Mouse (Mus musculus): ENCODE measurements around the gene Ciita. TPM values are rescaled to one million over a fixed set of nuclear protein-coding genes. Genes with fewer than 3 reads are reported as not detected.

The Ciita gene
- total RNA-seq, 4 experiments from 2014 or later: 0.25 to 0.42 (median 0.26) TPM; not detected in 1

DNA sequence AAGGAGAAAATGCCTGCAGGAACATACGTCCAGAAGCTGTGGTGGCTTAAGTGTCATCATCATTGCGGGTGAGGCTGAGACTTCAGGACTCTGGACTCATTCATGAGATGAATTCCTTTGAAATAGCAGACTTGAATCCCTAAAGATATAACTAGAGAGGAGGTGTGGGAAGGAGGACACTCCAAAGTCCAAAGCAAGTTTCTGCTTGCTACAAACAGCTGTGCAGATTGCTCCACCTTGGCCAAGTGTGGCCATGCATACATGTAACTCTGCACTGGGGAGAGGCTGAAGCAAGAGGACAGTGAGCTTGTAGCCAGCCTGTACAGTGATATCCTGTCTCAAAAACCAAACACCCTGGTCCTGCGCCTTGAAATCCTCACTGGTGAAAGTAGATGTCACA, 7.9 kb upstream of the Ciita start:
- no peak for DNase-seq (ENCODE audit: low spot score in 2 of 2)

DNA sequence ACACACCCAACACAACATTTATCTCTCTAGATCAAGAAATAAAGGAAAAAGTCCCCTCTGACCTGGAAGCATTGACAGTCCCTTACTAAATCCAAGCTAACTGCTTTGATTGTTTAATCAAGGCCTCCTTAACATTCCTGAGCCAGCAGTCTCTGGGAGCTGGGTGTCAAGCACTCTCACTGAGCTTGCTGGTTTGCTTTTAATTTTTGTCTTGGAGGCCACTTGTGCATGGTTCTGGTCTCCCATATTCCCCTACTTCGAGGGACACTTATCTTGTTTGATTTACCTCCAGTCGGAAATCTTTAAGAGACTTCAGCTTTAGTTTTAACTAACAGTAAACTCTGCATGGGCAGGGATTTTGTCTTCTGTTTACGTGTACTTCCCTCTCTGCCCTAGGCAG, 4.9 kb upstream of the Ciita start:
- no peak for DNase-seq (ENCODE audit: low spot score in 2 of 2)

- no peak for DNase-seq (ENCODE audit: low spot score in 2 of 2)
Measured at GRCm38 (mm10) chr16:10475919-10476318, 3.9 kb upstream of the Ciita start.

- no peak for DNase-seq (ENCODE audit: low spot score in 2 of 2)
Measured at GRCm38 (mm10) chr16:10482343-10482742, 2.5 kb downstream of the Ciita start.

GRCm38 (mm10) chr16:10486993-10487392, 7.1 kb downstream of the Ciita start:
- DNase-seq (ENCODE audit: low spot score in 2 of 2): no peak

DNA sequence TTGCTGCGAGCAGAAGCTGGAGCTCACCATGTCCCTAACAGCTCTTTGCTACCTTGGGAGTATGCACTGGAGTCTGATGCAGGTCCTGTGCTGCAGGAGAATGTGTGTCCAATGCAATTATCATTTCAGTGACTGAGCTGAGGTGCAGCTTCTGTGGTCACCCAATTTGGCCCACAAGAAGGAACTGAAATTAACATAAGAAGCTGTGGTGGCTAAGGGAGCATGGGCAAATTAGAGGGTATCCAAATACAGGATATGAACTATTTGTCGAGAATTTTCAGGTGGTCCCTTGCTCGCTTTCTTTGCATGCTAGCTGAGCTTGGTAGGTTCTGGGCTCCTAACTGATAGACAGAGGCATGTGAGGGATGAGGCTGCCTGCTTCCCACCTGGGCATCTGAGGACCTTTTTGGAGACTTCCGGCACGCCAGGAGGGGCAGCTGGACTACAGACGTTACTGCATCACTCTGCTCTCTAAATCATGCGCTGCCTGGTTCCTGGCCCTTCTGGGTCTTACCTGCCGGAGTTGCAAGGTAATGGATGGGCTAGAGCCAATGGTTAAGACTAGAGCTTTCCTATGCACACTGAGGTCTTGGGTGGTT, 8.1 kb downstream of the Ciita start:
- DNase-seq (ENCODE audit: low spot score in 2 of 2): no peak

- DNase-seq (ENCODE audit: low spot score in 2 of 2): no peak
Measured at GRCm38 (mm10) chr16:10488769-10489481, 9.1 kb downstream of the Ciita start.

- DNase-seq (ENCODE audit: low spot score in 2 of 2): no peak
Measured at GRCm38 (mm10) chr16:10489483-10489882, 9.6 kb downstream of the Ciita start.

DNA sequence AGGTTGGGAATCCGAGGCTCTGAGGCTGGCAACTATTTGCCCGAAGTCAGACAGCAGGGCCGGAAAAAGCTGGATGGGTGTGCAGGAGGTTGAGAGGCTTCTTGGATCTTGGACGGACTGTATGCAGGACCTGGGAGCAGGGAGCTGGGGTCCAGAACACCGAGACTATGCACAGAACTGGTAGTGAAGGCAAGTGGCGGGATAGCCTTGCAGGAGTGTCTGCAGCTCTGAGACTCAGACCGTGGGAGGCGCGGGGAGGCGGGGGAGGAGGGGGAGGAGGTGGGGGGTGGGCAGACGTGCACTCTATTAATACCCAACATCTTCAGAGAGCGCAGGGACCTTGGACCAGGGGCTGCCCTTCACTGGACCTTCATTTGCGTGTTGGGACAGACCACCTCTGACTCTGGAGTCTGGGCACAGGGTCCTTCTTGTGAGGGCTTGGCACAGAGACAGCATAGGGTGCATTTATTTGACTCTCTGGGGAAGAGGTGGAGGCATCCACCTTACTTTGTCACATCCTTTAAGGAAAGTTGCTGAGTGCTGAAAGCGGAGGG, 10.1 kb downstream of the Ciita start:
- no peak for DNase-seq (ENCODE audit: low spot score in 2 of 2)

DNA sequence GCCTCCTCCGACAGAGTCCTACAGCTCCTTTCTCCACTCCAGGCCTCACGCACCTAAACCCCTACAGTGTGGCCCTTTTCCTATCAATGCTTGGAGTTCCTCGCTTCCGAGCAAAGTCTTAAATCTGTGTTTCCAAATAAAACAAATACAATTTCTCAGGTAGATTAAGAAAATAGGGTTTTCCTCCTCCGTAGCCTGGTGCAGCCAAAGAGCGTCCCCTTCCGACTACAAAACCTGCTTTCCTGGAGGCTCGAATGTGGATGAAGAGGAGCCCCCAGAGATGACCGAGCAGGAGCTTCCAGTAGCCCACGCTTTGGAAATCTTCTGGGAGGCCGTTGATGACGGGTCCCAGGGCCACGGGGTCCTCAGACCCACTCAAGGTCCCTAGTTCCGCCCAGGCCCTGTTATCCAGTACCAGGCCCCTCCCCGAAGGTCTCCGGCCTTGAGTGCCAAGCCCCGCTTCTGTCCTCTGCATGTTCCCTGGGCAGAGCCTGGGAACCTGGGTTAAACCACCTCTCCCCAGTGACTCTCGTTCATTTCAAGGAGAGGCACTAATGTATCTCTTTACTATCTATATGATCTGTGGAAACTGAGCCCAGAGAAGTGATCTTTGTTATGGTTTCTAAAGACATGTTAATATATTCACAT, 10.8 kb downstream of the Ciita start:
- no peak for DNase-seq (ENCODE audit: low spot score in 2 of 2)

- DNase-seq (ENCODE audit: low spot score in 2 of 2): no peak
Measured at GRCm38 (mm10) chr16:10491716-10492115, 11.9 kb downstream of the Ciita start.

GRCm38 (mm10) chr16:10492587-10492986, 12.7 kb downstream of the Ciita start:
- no peak for DNase-seq (ENCODE audit: low spot score in 2 of 2)

- DNase-seq (ENCODE audit: low spot score in 2 of 2): no peak
Measured at GRCm38 (mm10) chr16:10495824-10496298, 16.0 kb downstream of the Ciita start.

DNA sequence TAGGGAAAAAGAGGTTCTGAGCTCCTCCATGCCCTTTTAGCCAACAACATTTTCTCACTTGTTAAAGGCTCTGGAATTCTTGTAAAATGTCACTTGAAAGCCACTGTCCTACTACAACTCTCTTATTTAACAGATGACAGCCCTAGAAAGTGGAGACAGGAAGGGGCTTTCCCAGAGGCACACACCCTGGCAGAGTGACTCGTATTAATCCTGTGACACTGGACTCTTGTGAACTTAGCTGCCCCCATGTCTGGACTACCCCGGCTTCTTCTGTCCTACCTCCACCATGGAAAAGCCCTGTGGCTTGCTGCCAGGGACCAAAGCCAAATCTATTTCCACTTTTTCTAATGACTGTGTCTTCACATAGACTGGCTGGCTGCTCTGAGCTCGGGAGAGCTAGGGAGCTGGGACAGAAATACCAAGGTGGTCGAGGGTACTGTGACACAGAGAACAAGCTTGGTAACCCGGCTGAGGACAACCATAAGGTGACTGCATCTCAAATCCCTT, 18.3 kb downstream of the Ciita start:
- no peak for DNase-seq (ENCODE audit: low spot score in 2 of 2)

DNA sequence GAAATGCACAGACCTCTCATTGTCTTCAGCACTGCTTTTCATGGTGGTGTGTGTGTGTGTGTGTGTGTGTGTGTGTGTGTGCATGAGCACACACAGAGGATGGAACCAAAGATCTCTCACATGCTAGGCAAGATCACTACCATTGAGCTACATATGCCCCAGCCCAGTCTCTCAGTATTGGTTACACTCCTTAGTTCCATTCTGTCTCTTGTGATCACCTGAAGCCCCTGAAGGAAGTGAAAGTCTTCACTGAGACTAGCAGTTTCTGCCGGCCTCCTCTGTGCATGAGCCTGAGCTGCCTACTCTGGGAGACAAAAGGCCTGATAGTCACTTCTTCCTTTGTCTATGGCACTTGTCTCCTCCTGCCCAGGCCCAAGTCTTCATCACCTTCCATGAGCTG, 19.3 kb downstream of the Ciita start:
- DNase-seq (ENCODE audit: low spot score in 2 of 2): no peak

DNA sequence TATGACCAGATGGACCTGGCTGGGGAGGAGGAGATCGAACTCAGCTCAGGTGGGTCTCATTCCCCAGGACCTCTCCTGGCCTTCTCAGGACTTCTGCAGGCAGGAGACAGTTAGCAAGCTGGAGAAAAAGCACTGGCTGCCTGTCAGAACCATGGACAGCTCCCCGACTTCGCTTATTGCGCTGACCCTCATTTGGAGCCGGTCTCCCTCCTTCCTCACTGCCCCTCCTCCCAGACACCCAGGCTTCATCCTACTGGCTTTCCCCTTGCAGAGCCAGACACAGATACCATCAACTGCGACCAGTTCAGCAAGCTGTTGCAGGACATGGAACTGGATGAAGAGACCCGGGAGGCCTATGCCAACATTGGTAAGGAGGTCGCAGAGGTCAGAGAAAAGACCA, 22.0 kb downstream of the Ciita start:
- DNase-seq (ENCODE audit: low spot score in 2 of 2): no peak

DNA sequence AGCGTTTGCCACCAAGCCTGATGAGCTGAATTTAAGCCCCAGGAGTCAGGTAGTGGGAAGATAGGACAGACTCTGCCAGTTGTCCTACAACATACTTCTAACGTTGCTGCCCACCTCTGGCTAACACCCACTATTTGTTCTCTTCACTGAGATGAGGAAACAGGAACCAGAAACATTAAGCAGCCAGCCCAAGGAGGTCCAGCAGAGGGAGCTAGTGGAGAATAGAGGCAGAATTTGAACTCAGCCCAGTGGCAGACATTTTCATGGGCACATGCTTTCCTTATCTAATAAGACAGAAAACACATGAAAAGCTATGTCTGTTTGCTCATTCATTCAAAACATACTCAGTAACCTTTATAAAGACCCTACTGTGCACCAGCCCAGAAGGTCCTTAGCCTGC, 23.2 kb downstream of the Ciita start:
- no peak for DNase-seq (ENCODE audit: low spot score in 2 of 2)

DNA sequence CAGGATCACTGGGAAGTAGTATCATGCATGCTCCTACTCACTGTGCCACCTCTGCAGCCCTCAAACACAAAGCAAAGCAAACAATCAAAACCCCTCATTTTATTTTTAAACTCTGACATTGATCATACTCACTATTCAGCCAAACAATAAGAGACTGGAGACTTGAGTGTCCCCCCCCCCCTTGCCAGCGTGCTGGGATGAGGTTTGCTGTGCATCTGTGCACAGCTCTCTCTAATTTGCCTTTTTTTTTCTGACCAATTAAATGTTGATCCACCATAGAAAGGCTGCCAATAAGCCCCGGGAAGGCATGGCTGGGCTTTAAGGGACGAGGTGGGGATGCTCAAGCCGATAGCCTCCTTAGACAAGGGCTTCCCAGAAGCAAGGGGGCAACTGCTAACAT, 27.6 kb downstream of the Ciita start:
- no peak for DNase-seq (ENCODE audit: low spot score in 2 of 2)

GRCm38 (mm10) chr16:10508691-10509090, 28.8 kb downstream of the Ciita start:
- no peak for DNase-seq (ENCODE audit: low spot score in 2 of 2)

DNA sequence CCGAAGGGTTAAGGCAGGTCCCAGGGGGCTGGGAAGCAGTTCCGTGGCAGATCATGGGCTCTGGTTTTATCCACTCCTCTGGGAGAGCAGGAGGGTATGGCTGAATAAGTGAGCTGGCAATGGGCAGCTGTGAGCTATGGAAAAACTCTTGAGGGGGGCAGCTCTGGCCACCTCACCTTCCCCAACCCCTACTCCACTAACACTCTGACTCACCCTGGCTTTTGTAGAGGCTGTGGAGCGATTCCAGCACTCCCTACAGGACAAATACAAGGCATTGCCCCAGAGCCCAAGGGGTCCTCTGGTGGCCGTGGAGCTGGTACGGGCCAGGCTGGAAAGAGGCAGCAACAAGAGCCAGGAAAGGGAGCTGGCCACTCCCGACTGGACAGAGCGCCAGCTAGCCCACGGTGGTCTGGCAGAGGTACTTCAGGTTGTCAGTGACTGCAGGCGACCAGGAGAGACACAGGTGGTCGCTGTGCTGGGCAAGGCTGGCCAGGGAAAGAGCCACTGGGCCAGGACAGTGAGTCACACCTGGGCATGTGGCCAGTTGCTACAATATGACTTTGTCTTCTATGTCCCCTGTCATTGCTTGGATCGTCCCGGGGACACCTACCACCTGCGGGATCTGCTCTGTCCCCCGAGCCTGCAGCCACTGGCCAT, 30.7 kb downstream of the Ciita start:
- no peak for DNase-seq (ENCODE audit: low spot score in 2 of 2)

DNA sequence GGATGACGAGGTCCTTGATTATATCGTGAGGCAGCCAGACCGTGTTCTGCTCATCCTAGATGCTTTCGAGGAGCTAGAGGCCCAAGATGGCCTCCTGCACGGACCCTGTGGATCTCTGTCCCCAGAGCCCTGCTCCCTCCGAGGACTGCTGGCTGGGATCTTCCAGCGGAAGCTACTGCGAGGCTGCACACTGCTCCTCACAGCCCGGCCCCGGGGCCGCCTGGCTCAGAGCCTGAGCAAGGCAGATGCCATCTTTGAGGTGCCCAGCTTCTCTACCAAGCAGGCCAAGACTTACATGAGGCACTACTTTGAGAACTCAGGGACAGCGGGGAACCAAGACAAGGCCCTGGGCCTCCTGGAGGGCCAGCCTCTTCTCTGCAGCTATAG, 31.3 kb downstream of the Ciita start:
- DNase-seq (ENCODE audit: low spot score in 2 of 2): no peak
